Mouse (Mus musculus) embryo, embryonic 11 days (tissue): ENCODE data around the gene Olfr99.
"Not testable (repeated sequence)": the region's sequence is repeated elsewhere in the genome, so short reads cannot be mapped to it uniquely, and the experiment has no call there.

Experiments
- DNase-seq: peaks from one replicate; pipeline ENCODE4 v3.0.0-alpha.2; 2015

The Olfr99 gene

DNA sequence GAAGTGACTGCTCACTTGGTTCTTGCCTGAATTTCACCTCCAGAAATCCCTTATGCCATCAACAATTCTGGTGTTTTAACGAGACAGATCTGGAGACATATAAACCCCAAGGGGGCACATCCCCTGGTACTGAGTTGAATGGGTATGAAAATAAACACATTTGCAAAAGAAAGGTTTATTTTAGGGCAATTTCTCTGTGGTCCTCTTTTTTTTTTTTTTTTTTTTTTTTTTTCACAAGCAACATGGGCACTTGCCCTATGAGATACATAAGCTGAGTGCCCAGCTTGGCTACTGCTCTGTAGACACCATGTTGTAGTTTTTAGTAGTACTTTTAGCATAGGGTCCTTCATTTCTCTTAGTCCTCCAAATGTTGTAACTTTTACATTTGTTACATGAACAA is at the start of gene Olfr99:
Gene Olfr99, minus strand, starts transcription at position 101 of the 400 bp plus-strand sequence.
- no peak for DNase-seq

DNA sequence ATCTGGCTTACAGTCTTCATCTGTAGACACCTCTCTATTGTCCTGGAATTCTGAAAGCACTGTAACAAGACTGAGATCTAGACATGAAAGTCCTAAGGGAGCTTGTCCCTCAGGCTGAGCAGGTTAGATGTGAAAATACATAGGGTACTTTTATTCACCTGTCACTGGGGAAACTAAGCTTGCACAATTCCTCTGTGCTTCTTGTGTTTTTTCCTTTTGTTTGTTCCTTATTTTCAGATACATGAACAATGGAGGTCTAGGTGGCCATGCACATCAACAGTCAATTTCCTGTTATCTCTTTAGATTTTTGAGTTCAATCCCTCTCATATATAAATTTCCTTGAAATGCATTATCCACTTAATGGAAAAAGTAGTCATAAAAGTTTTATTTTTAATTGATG is 33.7 kb upstream of the Olfr99 start, which contains the start of gene Olfr102:
Gene Olfr102, minus strand, starts transcription at position 101 of the 400 bp plus-strand sequence.
- DNase-seq = no peak

DNA sequence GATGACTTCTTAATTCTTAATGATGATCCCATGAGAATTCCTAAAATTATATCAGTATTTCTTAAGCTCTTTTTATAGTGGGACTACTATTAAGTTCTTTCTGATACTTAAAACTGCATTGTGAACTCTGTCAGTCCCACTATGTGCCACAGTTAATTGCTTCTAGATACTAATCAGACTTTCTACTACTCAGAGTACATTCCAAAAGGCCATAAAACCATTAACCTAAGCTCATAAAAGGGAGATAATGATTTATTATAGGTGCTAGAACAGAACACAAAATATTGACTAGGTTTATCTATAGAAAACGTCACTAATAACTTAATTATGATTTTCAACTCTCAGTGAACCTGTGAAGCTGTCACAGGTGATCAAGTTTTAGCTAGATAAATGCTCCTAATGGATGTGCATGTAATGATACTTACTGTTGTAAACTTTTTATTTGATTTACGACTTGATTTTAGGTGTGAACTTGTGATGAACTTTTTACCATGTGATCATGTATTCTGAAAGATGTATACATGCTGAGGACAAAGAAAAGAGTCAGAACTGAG is 27.0 kb upstream of the Olfr99 start:
- DNase-seq = no peak

DNA sequence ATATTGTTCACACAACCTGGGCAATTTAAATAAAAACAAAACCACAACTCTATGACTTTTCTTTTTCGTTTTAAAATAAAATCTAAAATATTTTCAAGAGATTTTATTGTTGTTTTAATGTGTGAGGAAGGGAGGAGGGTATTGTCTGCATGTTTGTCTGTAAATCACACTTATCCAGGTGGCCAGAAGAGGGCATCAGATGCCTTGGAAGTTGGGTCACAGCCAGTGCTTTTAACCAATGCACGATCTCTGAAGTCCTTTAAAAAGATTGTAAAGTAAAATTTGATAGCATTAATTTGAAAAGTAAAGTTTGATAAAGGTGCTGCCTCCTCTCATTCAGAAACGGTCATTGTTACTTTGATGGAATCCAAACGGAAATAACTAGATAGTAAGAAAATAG is 25.2 kb upstream of the Olfr99 start:
- peak; percentile 17 for DNase-seq

DNA sequence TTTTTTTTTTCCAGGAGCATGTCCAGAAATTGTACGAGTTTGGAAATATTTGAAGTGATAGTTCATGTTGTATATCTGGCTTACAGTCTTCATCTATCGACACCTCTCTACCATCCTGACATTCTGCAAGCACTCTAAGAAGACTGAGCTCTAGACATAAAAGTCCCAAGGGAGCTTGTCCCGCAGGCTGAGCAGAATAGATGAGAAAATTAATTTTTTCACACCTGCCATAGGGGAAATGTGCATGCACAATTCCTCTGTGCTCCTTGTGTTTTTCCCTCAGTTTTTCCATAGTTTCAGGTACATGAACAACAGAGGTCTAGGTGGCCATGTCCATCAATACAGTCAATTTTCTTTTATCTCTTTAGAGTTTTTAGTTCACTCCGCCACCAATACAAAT is 21.0 kb upstream of the Olfr99 start, which contains the start of gene Olfr101:
Gene Olfr101, minus strand, starts transcription at position 101 of the 400 bp plus-strand sequence.
- no peak for DNase-seq

DNA sequence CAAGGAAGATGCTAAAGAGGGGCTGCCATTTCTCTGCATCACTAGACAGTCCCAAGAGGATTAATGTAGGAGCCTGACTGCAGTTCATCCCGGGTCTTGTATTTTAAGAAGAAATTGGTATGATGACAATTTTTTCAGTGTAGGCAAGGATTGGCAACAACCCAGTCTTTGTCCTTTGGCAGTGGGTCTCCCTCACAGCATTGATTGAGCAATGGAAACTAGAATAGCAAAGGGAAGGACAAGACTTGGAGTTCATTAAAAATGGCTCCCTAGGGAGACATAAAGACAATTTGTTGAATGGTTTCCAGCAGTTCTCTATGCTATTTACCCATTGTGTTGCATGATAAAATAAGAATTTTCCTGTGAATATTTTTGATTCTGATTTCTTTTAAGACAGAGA is 2.9 kb downstream of the Olfr99 start:
- DNase-seq = no peak

DNA sequence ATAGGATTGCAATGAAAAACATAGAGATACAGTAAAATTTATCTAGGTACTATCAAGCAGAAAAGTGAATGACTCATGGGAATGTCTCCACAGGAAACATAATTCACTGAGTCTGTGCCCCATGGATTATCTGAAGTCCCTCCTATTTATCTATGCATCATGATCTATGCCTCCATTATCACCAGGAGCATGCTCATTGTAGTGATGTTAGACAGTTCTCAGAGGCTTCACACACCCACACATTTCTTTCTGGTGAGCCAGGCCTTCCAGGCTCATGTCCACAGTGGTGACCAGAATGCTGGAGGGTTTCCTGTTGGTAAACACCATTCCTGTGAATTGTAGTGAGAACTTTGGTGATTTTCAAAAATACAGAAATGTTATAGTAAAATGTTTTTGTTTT is 6.7 kb downstream of the Olfr99 start:
- DNase-seq = no peak

DNA sequence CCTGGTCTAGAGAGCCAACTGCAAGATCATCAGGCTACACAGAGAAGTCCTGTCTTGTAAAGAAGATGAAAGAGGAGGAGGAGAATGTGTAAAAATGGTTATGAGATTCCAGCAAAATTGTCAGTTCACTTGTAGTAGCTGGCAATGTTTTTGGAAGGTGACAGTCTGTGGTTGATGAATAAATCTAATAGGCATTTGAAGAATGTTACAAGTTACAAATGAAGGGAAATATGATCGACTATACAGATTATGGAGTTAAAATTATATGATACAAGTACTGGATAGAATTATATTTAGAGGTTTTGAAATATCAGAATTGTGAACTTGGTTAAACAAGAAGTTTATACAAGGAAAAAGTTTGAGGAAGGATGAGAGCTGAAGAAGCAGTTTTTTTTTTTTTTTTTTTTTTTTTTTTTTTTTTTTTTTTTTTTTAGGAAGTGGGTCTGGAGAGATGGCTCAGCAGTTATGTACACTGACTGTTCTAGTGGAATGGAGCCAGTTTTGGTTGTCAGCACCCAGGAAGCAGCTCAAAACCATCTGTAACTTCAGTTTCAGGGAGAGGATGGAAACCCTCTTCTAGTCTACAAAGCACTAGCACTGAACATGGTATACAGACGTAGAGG is 7.5 kb downstream of the Olfr99 start:
- DNase-seq = no peak

DNA sequence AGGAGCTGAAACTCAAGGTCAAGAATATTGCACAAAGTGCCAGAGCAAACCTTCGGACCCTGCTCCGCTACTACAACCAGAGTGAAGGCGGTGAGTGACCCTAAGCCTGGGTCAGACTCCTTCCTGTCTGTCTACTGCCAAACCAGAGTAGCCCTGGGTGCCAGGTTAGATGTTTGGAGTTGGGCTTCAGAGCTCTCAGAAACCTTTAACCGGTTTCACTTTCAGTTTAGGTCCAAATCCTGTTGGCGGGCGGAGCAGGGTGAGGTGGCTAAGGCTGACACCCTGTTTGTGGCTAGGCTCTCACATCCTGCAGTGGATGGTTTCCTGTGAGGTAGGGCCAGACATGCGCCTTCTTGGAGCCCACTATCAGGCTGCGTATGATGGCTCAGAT is 12.6 kb downstream of the Olfr99 start:
- peak; percentile 3 for DNase-seq

DNA sequence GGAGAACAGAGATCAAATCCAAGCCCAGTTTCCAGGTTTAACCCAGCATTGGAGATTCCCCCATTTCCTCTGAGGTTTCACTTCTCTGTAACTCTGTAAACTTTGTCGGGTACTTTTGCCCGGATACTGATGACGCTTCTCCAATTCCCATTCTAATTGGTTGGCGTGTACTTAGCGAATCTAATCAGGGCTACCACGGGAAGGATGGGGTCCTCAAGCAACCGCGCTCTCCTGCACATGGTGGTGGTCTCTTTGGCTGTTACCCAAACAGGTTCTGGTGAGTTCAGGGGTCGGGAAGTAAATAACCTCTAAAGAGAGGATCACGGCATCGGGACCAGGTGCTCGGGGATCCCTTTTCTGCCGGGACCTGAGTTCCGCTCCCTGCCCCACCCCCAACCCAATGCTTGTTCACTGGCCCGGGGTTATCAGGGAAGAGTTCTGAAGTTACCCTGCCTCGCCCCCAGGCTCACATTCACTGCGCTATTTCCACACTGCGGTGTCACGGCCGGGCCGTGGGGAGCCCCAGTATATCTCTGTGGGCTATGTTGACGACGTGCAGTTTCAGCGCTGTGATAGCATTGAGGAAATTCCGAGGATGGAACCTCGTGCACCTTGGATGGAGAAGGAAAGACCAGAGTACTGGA is 13.1 kb downstream of the Olfr99 start, which contains the start of gene H2-M3:
Gene H2-M3, plus strand, starts transcription at position 163 of the 644 bp plus-strand sequence.
- DNase-seq = peak; percentile 85

DNA sequence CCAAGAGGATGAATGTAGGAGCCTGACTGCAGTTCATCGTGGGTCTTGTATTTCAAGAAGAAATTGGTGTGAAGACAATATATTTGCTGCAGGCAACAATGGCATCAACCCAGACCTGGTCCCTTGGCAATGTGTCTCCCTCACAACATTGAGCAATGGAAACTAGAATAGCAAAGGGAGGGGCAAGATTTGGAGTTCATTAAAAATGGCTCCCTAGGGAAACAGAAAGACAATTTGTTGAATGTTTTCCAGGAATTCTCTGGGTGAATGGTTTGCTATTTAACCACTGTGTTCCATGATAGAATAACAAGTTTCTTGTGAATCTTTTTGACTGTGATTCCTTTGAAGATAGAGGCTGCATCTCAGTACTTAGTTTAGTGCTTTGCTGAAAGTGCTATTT is 19.6 kb downstream of the Olfr99 start, which contains the start of gene Olfr98:
Gene Olfr98, minus strand, starts transcription at position 124 of the 400 bp plus-strand sequence.
- no peak for DNase-seq

DNA sequence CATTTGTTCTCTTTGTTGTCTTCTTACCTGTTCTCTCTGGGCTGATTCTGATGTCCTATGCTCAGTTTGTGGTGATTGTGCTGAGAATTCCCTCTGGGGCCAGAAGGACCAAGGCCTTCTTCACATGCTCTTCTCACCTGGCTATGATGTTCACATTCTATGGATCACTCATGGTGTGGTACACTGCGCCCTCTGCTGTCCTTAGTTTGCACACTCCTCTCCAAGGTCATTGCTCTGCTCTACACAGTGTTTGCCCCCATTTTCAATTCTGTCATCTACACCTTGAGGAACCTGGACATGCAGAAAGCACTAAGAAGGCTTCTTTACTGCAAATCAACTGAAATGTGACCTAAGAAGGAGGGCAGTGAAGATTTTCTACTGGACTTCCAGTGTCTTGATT is 32.7 kb downstream of the Olfr99 start:
- DNase-seq = peak; percentile 16

DNA sequence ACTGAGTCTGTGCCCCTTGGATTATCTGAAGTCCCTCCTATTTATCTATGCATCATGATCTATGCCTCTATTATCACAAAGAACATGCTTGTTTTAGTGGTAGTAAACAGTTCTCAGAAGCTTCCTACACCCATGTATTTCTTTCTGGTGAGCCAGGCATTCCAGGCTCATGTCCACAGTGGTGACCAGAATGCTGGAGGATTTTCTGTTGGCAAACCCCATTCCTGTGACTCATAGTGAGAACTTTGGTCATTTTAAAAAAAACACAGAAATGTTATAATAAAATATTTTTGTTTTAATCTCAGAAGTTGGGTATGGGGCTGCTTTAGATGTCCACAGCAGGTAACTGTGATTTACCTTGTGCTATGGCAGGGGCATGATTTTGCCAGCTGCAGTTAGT is 33.8 kb downstream of the Olfr99 start:
- DNase-seq = no peak

DNA sequence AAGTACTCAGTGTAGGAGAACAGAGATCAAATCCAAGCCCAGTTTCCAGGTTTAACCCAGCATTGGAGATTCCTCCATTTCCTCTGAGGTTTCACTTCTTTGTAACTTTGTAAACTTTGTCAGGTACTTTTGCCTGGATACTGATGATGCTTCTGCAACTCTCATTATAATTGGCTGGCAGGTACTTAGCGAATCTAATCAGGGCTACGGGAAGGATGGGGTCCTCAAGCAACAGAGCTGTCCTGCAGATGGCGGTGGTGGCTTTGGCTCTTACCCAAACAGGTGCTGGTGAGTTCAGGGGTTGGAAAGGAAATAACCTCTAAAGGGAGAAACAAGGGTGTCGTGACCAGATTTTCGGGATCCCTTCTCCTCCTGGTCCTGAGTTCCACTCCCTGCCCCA is 36.5 kb downstream of the Olfr99 start:
- peak; percentile 12 for DNase-seq

DNA sequence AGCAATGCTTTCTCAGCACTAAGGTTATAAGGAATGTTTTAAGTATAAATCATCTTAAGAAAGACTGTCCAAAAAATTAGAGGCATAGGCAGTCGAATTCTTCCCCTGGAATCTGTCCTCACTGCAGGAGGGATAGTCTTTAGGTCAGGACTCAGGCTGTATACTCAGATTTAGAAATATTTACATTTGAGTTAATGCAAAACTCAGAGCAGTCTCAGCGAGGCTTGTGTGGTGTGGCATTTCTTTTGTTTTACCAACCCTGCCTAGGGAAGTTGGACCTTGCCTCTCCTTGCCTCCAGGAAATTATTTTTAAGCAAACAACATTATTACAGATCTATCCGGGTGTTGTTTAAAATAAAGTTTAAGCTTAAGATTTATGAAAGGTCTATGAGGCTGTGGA is 41.1 kb downstream of the Olfr99 start:
- no peak for DNase-seq

DNA sequence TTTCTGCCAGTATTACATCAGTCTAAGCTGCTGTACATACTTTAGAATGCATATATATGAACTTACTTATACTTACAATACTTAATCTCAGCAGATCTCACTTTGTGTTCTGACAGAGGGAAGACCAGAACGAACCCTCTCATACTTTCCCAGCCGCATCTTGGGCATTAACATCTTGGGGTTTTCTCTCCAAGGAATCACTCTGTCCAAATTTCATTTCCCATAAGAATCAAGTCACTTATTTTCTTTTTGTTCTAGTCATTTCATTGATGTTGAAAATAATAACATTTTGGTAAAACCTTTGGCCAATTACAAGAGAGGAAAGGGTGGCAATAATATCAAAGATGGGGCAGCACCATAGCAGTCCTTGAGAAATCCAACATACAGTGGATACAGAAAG is 46.0 kb downstream of the Olfr99 start, which contains the start of gene Olfr97:
Gene Olfr97, minus strand, starts transcription at position 101 of the 400 bp plus-strand sequence.
- DNase-seq = not testable (repeated sequence)
